Mouse (Mus musculus): Measurements from ENCODE around the gene Dpf3. TPM values are rescaled to one million over a fixed set of nuclear protein-coding genes. Genes with fewer than 3 reads are reported as not detected.

The Dpf3 gene
- total RNA-seq, 1 experiment from 2014 or later: 10.6 TPM

- DNase-seq: no peak
These were observed 276.2 kb downstream of the Dpf3 start for GRCm38 (mm10) chr12:83211146-83211822.

- no peak for DNase-seq
These were observed 276.8 kb downstream of the Dpf3 start for GRCm38 (mm10) chr12:83210735-83211134.

GRCm38 (mm10) chr12:83210294-83210693, 277.2 kb downstream of the Dpf3 start:
- peak; percentile 16 for DNase-seq

GRCm38 (mm10) chr12:83209461-83209860, 278.1 kb downstream of the Dpf3 start:
- peak; percentile 36 for DNase-seq

GRCm38 (mm10) chr12:83208841-83209240, 278.7 kb downstream of the Dpf3 start:
- no peak for DNase-seq

GRCm38 (mm10) chr12:83208011-83208410, 279.5 kb downstream of the Dpf3 start:
- no peak for DNase-seq

- DNase-seq: no peak
These were observed 280.0 kb downstream of the Dpf3 start for GRCm38 (mm10) chr12:83207481-83207880.

- no peak for DNase-seq
These were observed 280.6 kb downstream of the Dpf3 start for GRCm38 (mm10) chr12:83206866-83207265.

- DNase-seq: no peak
These were observed 283.2 kb downstream of the Dpf3 start for GRCm38 (mm10) chr12:83204361-83204760.

- no peak for DNase-seq
These were observed 285.8 kb downstream of the Dpf3 start for GRCm38 (mm10) chr12:83201674-83202073.

GRCm38 (mm10) chr12:83180561-83180960, 307.0 kb downstream of the Dpf3 start:
- DNase-seq: no peak

- no peak for DNase-seq
These were observed 307.7 kb downstream of the Dpf3 start for GRCm38 (mm10) chr12:83179860-83180259.

GRCm38 (mm10) chr12:83178770-83179169, 308.7 kb downstream of the Dpf3 start:
- DNase-seq: no peak

GRCm38 (mm10) chr12:83169495-83170209, 317.9 kb downstream of the Dpf3 start:
- peak; percentile 25 for DNase-seq

- no peak for DNase-seq
These were observed 319.2 kb downstream of the Dpf3 start for GRCm38 (mm10) chr12:83168310-83168709.

GRCm38 (mm10) chr12:83165058-83165457, 322.5 kb downstream of the Dpf3 start:
- no peak for DNase-seq

Other genes with a start within 250 kb of the Dpf3 start
- 45.2 and 45.4 TPM in 2 replicates for gene Dcaf4, start 32.8 kb upstream of the Dpf3 start, total RNA-seq (2021)
- gene Zfyve1, start 109.5 kb upstream of the Dpf3 start, total RNA-seq (2021): 33.6 and 35.6 TPM in 2 replicates
- gene Rbm25, start 143.5 kb upstream of the Dpf3 start, total RNA-seq (2021): 103 and 128 TPM in 2 replicates
- 53.6 and 62.6 TPM in 2 replicates for gene Psen1, start 200.4 kb upstream of the Dpf3 start, total RNA-seq (2021)